In genomic region chr15:78343683-78344082, GRCm38 (mm10) we compare ENCODE assay signal across 27 mouse cellular contexts. TPM values are rescaled to one million over a fixed set of nuclear protein-coding genes. Genes with fewer than 3 reads are reported as not detected.
"Had no signal": no experiment of that assay in that cellular context is flagged by ENCODE, and none has a peak within 500 bp of the region (broad histone marks: within the 10 kb centered on the region; RNA-seq: fewer than 3 reads in every experiment).

No protein-coding gene starts in this region.

- H3K4me1 ChIP-seq: midbrain, embryonic 10.5 days; midbrain, embryonic 12.5 days; neural tube, embryonic 13.5 days; neural tube, embryonic 15.5 days had no signal

- DNase-seq: lung, adult 18-20 months; lung, embryonic 14.5 days; lung, postnatal 10 days; lung, postnatal 4 days; midbrain, embryonic 14.5 days; retina, postnatal 1 day; right cerebral cortex, adult 18-20 months; right cerebral cortex, postnatal 25 days; right cerebral cortex, postnatal 4 days; spleen, adult 18-20 months; thymus, adult 18-20 months; thymus, postnatal 25 days; thymus, postnatal 4 days had no signal

- H3K4me3 ChIP-seq: midbrain, embryonic 10.5 days; midbrain, embryonic 12.5 days; myocyte; neural tube, embryonic 13.5 days; neural tube, embryonic 15.5 days had no signal

- H3K4me2 ChIP-seq: lung, embryonic 14.5 days; midbrain, embryonic 12.5 days; neural tube, embryonic 13.5 days; neural tube, embryonic 15.5 days had no signal

- H3K9ac ChIP-seq: lung, embryonic 14.5 days; midbrain, embryonic 12.5 days; neural tube, embryonic 13.5 days; neural tube, embryonic 15.5 days had no signal

- H3K27ac ChIP-seq: midbrain, embryonic 10.5 days; midbrain, embryonic 12.5 days; neural tube, embryonic 13.5 days; neural tube, embryonic 15.5 days had no signal

- H3K9me3 ChIP-seq: midbrain, embryonic 10.5 days; midbrain, embryonic 12.5 days; neural tube, embryonic 13.5 days; neural tube, embryonic 15.5 days had no signal

- H3K27me3 ChIP-seq: midbrain, embryonic 12.5 days; neural tube, embryonic 13.5 days; neural tube, embryonic 15.5 days had no signal

- H3K36me3 ChIP-seq: midbrain, embryonic 10.5 days; midbrain, embryonic 12.5 days; neural tube, embryonic 13.5 days; neural tube, embryonic 15.5 days had no signal

- ATAC-seq: midbrain, embryonic 16.5 days had no signal

RNA-seq across cellular contexts. Expression of gene Tex33, which starts 52.0 kb away (rescaled TPM):
- total RNA-seq: megakaryocyte, adult 5-6 weeks; megakaryocyte-erythroid progenitor cell, adult 5-6 weeks had no signal
- polyA plus RNA-seq: lung, embryonic 14.5 days; lung, embryonic 16.5 days; midbrain, embryonic 10.5 days; midbrain, embryonic 12.5 days; midbrain, embryonic 14.5 days; midbrain, embryonic 16.5 days; myocyte; neural tube, embryonic 11.5 days; neural tube, embryonic 13.5 days; neural tube, embryonic 15.5 days; small intestine, adult 2 months; stomach, embryonic 14.5 days; stomach, embryonic 16.5 days; urinary bladder, adult 2 months had no signal
